Mouse (Mus musculus) ES-E14 (cell line): Measurements from ENCODE around the gene Ccr5. TPM values are rescaled to one million over a fixed set of nuclear protein-coding genes. Genes with fewer than 3 reads are reported as not detected.

Experiments
- DNase-seq: peaks from one replicate; pipeline ENCODE4 v3.0.0-alpha.2; 2013; ENCODE audit warnings: low read depth, low spot score
- H3K27ac ChIP-seq: 2 replicates; pipeline ENCODE4 v1.5.1; 2012; ENCODE audit warnings: low read depth, mild to moderate bottlenecking, low read length, moderate library complexity, mixed read lengths; ENCODE audit not compliant: poor library complexity, insufficient read depth, severe bottlenecking
- H3K36me3 ChIP-seq: 2 replicates; pipeline ENCODE4 v1.6.1; 2012; ENCODE audit warnings: mild to moderate bottlenecking, low read length, moderate library complexity, mixed read lengths; ENCODE audit not compliant: control insufficient read depth, poor library complexity, insufficient read depth, severe bottlenecking
- H3K4me1 ChIP-seq, 2 experiments: fragments of 150-350 bp in 1 of 2; sonication (generic) in 1 of 2; 2 replicates each; pipeline ENCODE4 v1.6.1; 2012; ENCODE audit warnings: low read length in 2 of 2, mild to moderate bottlenecking in 1 of 2, mixed read lengths in 1 of 2; ENCODE audit not compliant: control insufficient read depth in 2 of 2, insufficient read depth in 2 of 2, poor library complexity in 1 of 2
- H3K4me3 ChIP-seq, 2 experiments: fragments of 150-350 bp in 1 of 2; sonication (generic) in 1 of 2; 2 replicates each; pipeline ENCODE4 v1.5.1; 2012; ENCODE audit warnings: low read length in 2 of 2, low read depth in 1 of 2, mild to moderate bottlenecking in 1 of 2, mixed read lengths in 1 of 2; ENCODE audit not compliant: insufficient read depth in 1 of 2, poor library complexity in 1 of 2, severe bottlenecking in 1 of 2
- H3K9ac ChIP-seq: 2 replicates; pipeline ENCODE4 v1.6.1; 2012; ENCODE audit warnings: low read depth, mild to moderate bottlenecking, low read length, mixed read lengths; ENCODE audit not compliant: poor library complexity, insufficient read depth, severe bottlenecking
- H3K9me3 ChIP-seq: fragments of 150-350 bp; sonication (generic); 2 replicates; pipeline ENCODE4 v1.6.1; 2012; ENCODE audit warnings: low read depth, mild to moderate bottlenecking, low read length; ENCODE audit not compliant: control insufficient read depth, insufficient read depth
- CHD2 ChIP-seq: IDR thresholded peaks from 2 replicates; pipeline ENCODE4 v1.6.1; 2014; ENCODE audit warnings: mild to moderate bottlenecking, low read depth, low read length, inconsistent platforms
- HCFC1 ChIP-seq: IDR thresholded peaks from 2 replicates; pipeline ENCODE4 v1.6.1; 2012; ENCODE audit warnings: low read length, inconsistent platforms, borderline replicate concordance; ENCODE audit not compliant: insufficient read depth
- MAFK ChIP-seq: IDR thresholded peaks from 2 replicates; pipeline ENCODE4 v1.6.1; 2014; ENCODE audit warnings: mild to moderate bottlenecking, low read depth, low read length, inconsistent platforms; ENCODE audit not compliant: insufficient read depth
- ZC3H11A ChIP-seq: IDR thresholded peaks from 2 replicates; pipeline ENCODE4 v1.6.1; 2012; ENCODE audit warnings: low read depth, mild to moderate bottlenecking, inconsistent platforms, low read length, borderline replicate concordance
- ZNF384 ChIP-seq: IDR thresholded peaks from 2 replicates; pipeline ENCODE4 v1.6.1; 2012; ENCODE audit warnings: low read depth, low read length, inconsistent platforms
- in situ Hi-C, 2 experiments: fragments of 600-800 bp; cut with MboI; formaldehyde crosslinking; loops; one replicate each; pipeline ENCODE4 v1.15.1; 2025; ENCODE audit warnings: low sequenced_read_pairs in 2 of 2, inconsistent platforms in 1 of 2; ENCODE audit not compliant: unreplicated experiment in 2 of 2
- total RNA-seq: library from RNA; depleted of rRNA; stranded (reverse); fragments of 300-350 nt; gene quantifications from 2 replicates; pipeline ENCODE4 v1.2.3, GENCODE M21; 2012

Gene Ccr5
- total RNA-seq, 1 experiment = not detected

- H3K4me1 ChIP-seq = no peaks in the 10 kb centered on the region
- no peaks in the 10 kb centered on the region for H3K9me3 ChIP-seq
- no peak overlapping the region for H3K9ac ChIP-seq
- no peak overlapping the region for H3K4me3 ChIP-seq
- no peaks in the 10 kb centered on the region for H3K36me3 ChIP-seq
- no peak for DNase-seq
- in situ Hi-C loops = no loop called here
- H3K27ac ChIP-seq = no peak overlapping the region
- TF ChIP-seq HCFC1 (no peak), CHD2 (no peak), ZC3H11A (no peak), ZNF384 (no peak), MAFK (no peak)
Measured at GRCm38 (mm10) chr9:124100357-124100756, 21.0 kb upstream of the Ccr5 start.

- in situ Hi-C loops = no loop called here
Measured at GRCm38 (mm10) chr9:124101723-124102122, 19.6 kb upstream of the Ccr5 start, which contains the start of gene Ccr2. Gene Ccr2, plus strand, starts transcription at chr9:124101950.

GRCm38 (mm10) chr9:124103199-124103598, 18.1 kb upstream of the Ccr5 start:
- H3K9me3 ChIP-seq = no peaks in the 10 kb centered on the region
- no peaks in the 10 kb centered on the region for H3K36me3 ChIP-seq
- H3K4me1 ChIP-seq = no peaks in the 10 kb centered on the region
- H3K4me3 ChIP-seq = no peak overlapping the region
- no peak for TF ChIP-seq MAFK
- TF ChIP-seq ZNF384 = no peak
- TF ChIP-seq ZC3H11A = no peak
- TF ChIP-seq HCFC1 = no peak
- no peak for TF ChIP-seq CHD2
- no peak for DNase-seq
- no peak overlapping the region for H3K27ac ChIP-seq
- H3K9ac ChIP-seq = no peak overlapping the region
- in situ Hi-C loops = no loop called here

More at GRCm38 (mm10) chr9:124101723-124102122, 19.6 kb upstream of the Ccr5 start, which contains the start of gene Ccr2:
- Histone ChIP-seq H3K27ac (no peak within 1 kb of the TSS), H3K9me3 (no peaks in the 10 kb centered on the region), H3K4me1 (no peaks in the 10 kb centered on the region), H3K4me3 (no peak within 1 kb of the TSS), H3K36me3 (no peaks in the 10 kb centered on the region), H3K9ac (no peak within 1 kb of the TSS)
- TF ChIP-seq CHD2 (no peak), ZC3H11A (no peak), ZNF384 (no peak), HCFC1 (no peak), MAFK (no peak)
- DNase-seq = no peak

GRCm38 (mm10) chr9:124105196-124105595, 16.1 kb upstream of the Ccr5 start:
- H3K4me3 ChIP-seq = no peak overlapping the region
- no peak overlapping the region for H3K9ac ChIP-seq
- H3K9me3 ChIP-seq = no peaks in the 10 kb centered on the region
- TF ChIP-seq ZC3H11A = no peak
- in situ Hi-C loops = no loop called here
- H3K36me3 ChIP-seq = no peaks in the 10 kb centered on the region
- H3K27ac ChIP-seq = no peak overlapping the region
- no peak for DNase-seq
- H3K4me1 ChIP-seq = no peaks in the 10 kb centered on the region

GRCm38 (mm10) chr9:124107232-124107631, 14.1 kb upstream of the Ccr5 start:
- TF ChIP-seq ZC3H11A (no peak), ZNF384 (no peak), MAFK (no peak), HCFC1 (no peak), CHD2 (no peak)
- Histone ChIP-seq H3K27ac (no peak overlapping the region), H3K36me3 (no peaks in the 10 kb centered on the region), H3K4me1 (no peaks in the 10 kb centered on the region), H3K4me3 (no peak overlapping the region), H3K9me3 (no peaks in the 10 kb centered on the region), H3K9ac (no peak overlapping the region)
- in situ Hi-C loops = no loop called here
- DNase-seq = no peak
